Comparison of ENCODE assay signal across 13 mouse cellular contexts in the genomic region with DNA sequence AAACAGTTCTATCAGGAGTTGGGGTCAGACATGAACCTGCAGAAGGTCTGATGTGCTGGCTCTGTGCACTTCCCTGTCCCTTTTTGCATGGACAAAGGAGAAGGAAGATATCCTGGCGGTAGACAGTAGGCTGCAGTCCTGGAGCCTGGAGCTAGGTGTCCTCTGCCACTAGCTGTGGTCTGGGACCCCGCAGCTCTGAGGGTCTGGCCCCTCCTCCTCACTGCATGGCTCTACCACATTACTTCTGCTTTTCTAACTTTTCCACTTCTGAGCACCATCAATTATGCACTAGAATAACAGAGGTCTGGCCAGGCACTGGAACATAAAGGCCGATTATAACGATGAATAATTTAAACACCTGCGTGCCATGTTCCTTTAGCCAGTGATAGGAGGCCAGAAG. TPM values are rescaled to one million over a fixed set of nuclear protein-coding genes. Genes with fewer than 3 reads are reported as not detected.
DNase-seq lines count a peak whose midpoint lies in the region; ATAC-seq and TF ChIP-seq lines count a peak whose summit lies in the region.
"Had no signal": no experiment of that assay in that cellular context is flagged by ENCODE, and none has a peak within 500 bp of the region (broad histone marks: within the 10 kb centered on the region; RNA-seq: fewer than 3 reads in every experiment).

No protein-coding gene starts in this region.

- no peak overlapping the region for H3K9ac ChIP-seq in intestine, postnatal 0 days (ENCODE audit: low read depth, low read length)
- no peak overlapping the region for H3K9ac ChIP-seq in intestine, embryonic 16.5 days (ENCODE audit: low read depth, low read length)
- no peak overlapping the region for H3K9ac ChIP-seq in CH12.LX (ENCODE audit: insufficient read depth, low read depth)
- no peak overlapping the region for H3K9ac ChIP-seq in midbrain, embryonic 12.5 days (replicated peaks)
- H3K9ac ChIP-seq: liver, embryonic 13.5 days had no signal

- TF ChIP-seq CTCF in intestine, postnatal 0 days (IDR thresholded peaks at IDR 0.05; ENCODE audit: low read depth): peak; percentile 4; the same call in 1 of the 2 replicates
- no peak for TF ChIP-seq CTCF in CH12.LX (conservative IDR thresholded peaks at IDR 0.05 in 1 of 2, IDR thresholded peaks at IDR 0.05 in 1 of 2; ENCODE audit: low read depth in 2 of 2, low read length in 2 of 2)
- peak; percentile 16; the same call in 1 of the 2 replicates for TF ChIP-seq CTCF in brain, embryonic 14.5 days (IDR thresholded peaks at IDR 0.05; ENCODE audit: borderline replicate concordance, extremely low read depth, insufficient read depth, insufficient read length)

- in situ Hi-C loops in CH12.LX (cut with MboI; ENCODE audit: low pct_ligation_motif_present, low pct_unique_long_range_greater_than_20kb, low sequenced_read_pairs): no loop called here

- H3K4me2 ChIP-seq in intestine, postnatal 0 days (replicated peaks; ENCODE audit: low read depth): no peak overlapping the region
- no peak overlapping the region for H3K4me2 ChIP-seq in intestine, embryonic 16.5 days (ENCODE audit: low read depth, low read length)
- no peak overlapping the region for H3K4me2 ChIP-seq in CH12.LX (ENCODE audit: insufficient read depth, low read depth, poor library complexity, severe bottlenecking)
- H3K4me2 ChIP-seq in midbrain, embryonic 12.5 days (replicated peaks): no peak overlapping the region
- H3K4me2 ChIP-seq: liver, embryonic 13.5 days had no signal

- H3K9me3 ChIP-seq in intestine, postnatal 0 days (ENCODE audit: control insufficient read depth): no peaks in the 10 kb centered on the region
- no peaks in the 10 kb centered on the region for H3K9me3 ChIP-seq in intestine, embryonic 16.5 days (ENCODE audit: control insufficient read depth, low read length)
- no peaks in the 10 kb centered on the region for H3K9me3 ChIP-seq in CH12.LX (replicated peaks; ENCODE audit: low read length)
- no peaks in the 10 kb centered on the region for H3K9me3 ChIP-seq in midbrain, embryonic 12.5 days
- H3K9me3 ChIP-seq: liver, embryonic 13.5 days had no signal

- dilution Hi-C loops in CH12.LX (cut with MboI; ENCODE audit: extremely low pct_ligation_motif_present, extremely low pct_unique_long_range_greater_than_20kb, low sequenced_read_pairs): no loop called here

- H3K79me2 ChIP-seq in CH12.LX (replicated peaks; ENCODE audit: control insufficient read depth, extremely low read depth, insufficient read depth, poor library complexity, severe bottlenecking): no peaks in the 10 kb centered on the region

- no peak; the same call in 1 of the 2 replicates for TF ChIP-seq RAD21 in CH12.LX (IDR thresholded peaks at IDR 0.05; ENCODE audit: low read depth, low read length)

- no peak for TF ChIP-seq EP300 in CH12.LX (IDR thresholded peaks at IDR 0.05; ENCODE audit: low read length)

- H3K4me1 ChIP-seq in intestine, postnatal 0 days (replicated peaks; ENCODE audit: control insufficient read depth, insufficient read depth, low read length): no peaks in the 10 kb centered on the region
- 0 out of 2 replicates have a peak, but pooled peaks cover 2% of the 10 kb centered on the region for H3K4me1 ChIP-seq in intestine, embryonic 16.5 days (ENCODE audit: control insufficient read depth, insufficient read depth, low read length)
- H3K4me1 ChIP-seq in CH12.LX (ENCODE audit: control insufficient read depth in 1 of 2, insufficient read depth in 2 of 2): peaks cover 0 to 8% of the 10 kb centered on the region in 2 experiments; a peak in 2 of 4 replicates
- peaks cover 18% of the 10 kb centered on the region for H3K4me1 ChIP-seq in midbrain, embryonic 12.5 days
- H3K4me1 ChIP-seq: liver, embryonic 13.5 days; megakaryocyte, embryonic 14.5 days had no signal

- no peak overlapping the region for H3K4me3 ChIP-seq in intestine, postnatal 0 days (ENCODE audit: low read depth, low read length)
- H3K4me3 ChIP-seq in intestine, embryonic 16.5 days (ENCODE audit: low read length): no peak overlapping the region
- H3K4me3 ChIP-seq in CH12.LX (replicated peaks in 1 of 3; ENCODE audit: low read depth in 2 of 3, low read length in 2 of 3, poor library complexity in 1 of 3): no peak overlapping the region
- no peak overlapping the region for H3K4me3 ChIP-seq in midbrain, embryonic 12.5 days
- H3K4me3 ChIP-seq: left cerebral cortex, adult 2 months; liver, embryonic 13.5 days; megakaryocyte, embryonic 14.5 days had no signal

- ATAC-seq in intestine, postnatal 0 days: no peak
- ATAC-seq in intestine, embryonic 16.5 days: no peak
- ATAC-seq in midbrain, embryonic 12.5 days (ENCODE audit: low FRiP score, low read depth): peak; percentile 60; the same call in 1 of the 2 replicates
- no peak for ATAC-seq in frontal cortex, adult (ENCODE audit: low TSS enrichment)
- ATAC-seq: activated CD4-positive, CD25-positive, alpha-beta regulatory T cell, adult 4 months had no signal

- 78% methylated on average over 5 of the region's 5 CpGs for WGBS in intestine, postnatal 0 days
- WGBS in intestine, embryonic 16.5 days: 60% methylated on average over 5 of the region's 5 CpGs
- WGBS in midbrain, embryonic 12.5 days: 46% methylated on average over 5 of the region's 5 CpGs

- DNase-seq in CH12.LX (ENCODE audit: extremely low read depth): peak; percentile 28
- no peak for DNase-seq in brain, embryonic 14.5 days (ENCODE audit: low read depth)
- no peak for DNase-seq in thymus, postnatal 36 days
- DNase-seq: cerebellum, adult 9-10 months; kidney, postnatal 25 days; liver, embryonic 13.5 days had no signal

- H3K27ac ChIP-seq in intestine, postnatal 0 days (ENCODE audit: low read depth, low read length): no peak overlapping the region
- H3K27ac ChIP-seq in intestine, embryonic 16.5 days (ENCODE audit: low read length): no peak overlapping the region
- H3K27ac ChIP-seq in CH12.LX (ENCODE audit: insufficient read depth, low read depth): no peak overlapping the region
- no peak overlapping the region for H3K27ac ChIP-seq in midbrain, embryonic 12.5 days (replicated peaks)
- H3K27ac ChIP-seq: left cerebral cortex, adult 2 months; liver, embryonic 13.5 days had no signal

- TF ChIP-seq POLR2A in CH12.LX (IDR thresholded peaks at IDR 0.05; ENCODE audit: low read depth, low read length): no peak
- TF ChIP-seq POLR2A in brain, embryonic 14.5 days (IDR thresholded peaks at IDR 0.05; ENCODE audit: borderline replicate concordance, extremely low read depth, insufficient read depth, insufficient read length, poor library complexity, severe bottlenecking): no peak

- H3K36me3 ChIP-seq in intestine, postnatal 0 days (ENCODE audit: control insufficient read depth, insufficient read depth): no peaks in the 10 kb centered on the region
- H3K36me3 ChIP-seq in intestine, embryonic 16.5 days (ENCODE audit: control insufficient read depth, insufficient read depth, low read length): no peaks in the 10 kb centered on the region
- no peaks in the 10 kb centered on the region for H3K36me3 ChIP-seq in CH12.LX (replicated peaks in 1 of 2; ENCODE audit: control insufficient read depth in 1 of 2, insufficient read depth in 1 of 2, low read length in 1 of 2)
- H3K36me3 ChIP-seq in midbrain, embryonic 12.5 days: no peaks in the 10 kb centered on the region
- H3K36me3 ChIP-seq: liver, embryonic 13.5 days had no signal

- no peaks in the 10 kb centered on the region for H3K27me3 ChIP-seq in intestine, postnatal 0 days (replicated peaks; ENCODE audit: control insufficient read depth, insufficient read depth, low read length)
- no peaks in the 10 kb centered on the region for H3K27me3 ChIP-seq in intestine, embryonic 16.5 days (replicated peaks; ENCODE audit: control insufficient read depth, insufficient read depth, low read length)
- no peaks in the 10 kb centered on the region for H3K27me3 ChIP-seq in CH12.LX (replicated peaks)
- H3K27me3 ChIP-seq in midbrain, embryonic 12.5 days: peaks cover 15% of the 10 kb centered on the region
- H3K27me3 ChIP-seq: liver, embryonic 13.5 days; megakaryocyte, embryonic 14.5 days had no signal

TF ChIP-seq in CH12.LX, 34 proteins besides CTCF, POLR2A, EP300 and RAD21:
- TF ChIP-seq E2F4 (IDR thresholded peaks at IDR 0.05; ENCODE audit: insufficient replicate concordance, low read depth, low read length): no peak
TF ChIP-seq in CH12.LX: peak in this region for 0.

RNA-seq across cellular contexts. Expression of a gene that starts 36.8 kb away (rescaled TPM):
- polyA plus RNA-seq in intestine, postnatal 0 days (2015; fragmentation: Nextera tagmentation; extraction: Ambion mirVana): 8.6 and 10.5 TPM in 2 replicates
- polyA plus RNA-seq in intestine, embryonic 16.5 days (2015; fragmentation: Nextera tagmentation; extraction: Ambion mirVana): 20.2 TPM in 2 replicates
- total RNA-seq in CH12.LX (2012; rRNA removed): 0.04 TPM in 1 of 2 replicates, not detected in the other
- not detected in 2 replicates for total RNA-seq in CH12.LX (2014; rRNA removed)
- polyA plus RNA-seq in CH12.LX (2012; ENCODE audit: insufficient read length, low read depth): 0.12 and 0.23 TPM in 2 replicates
- 8.4 and 21.5 TPM in 2 replicates for polyA plus RNA-seq in brain, embryonic 14.5 days (2012; rRNA removed)
- polyA plus RNA-seq in midbrain, embryonic 12.5 days (2016; fragmentation: Nextera tagmentation; extraction: Ambion mirVana): 85.4 and 115 TPM in 2 replicates

Comparison
In these comparisons a context has a peak if more than half of its experiments do, and no peak if none do; other contexts are left out.
1. CTCF ChIP-seq: peak in intestine, postnatal 0 days (single experiment) and brain, embryonic 14.5 days (single experiment); none in CH12.LX (0 of 2).